Mouse (Mus musculus) hematopoietic stem cell, adult 5-6 weeks (primary cell): ENCODE data around the gene Rsu1. TPM values are rescaled to one million over a fixed set of nuclear protein-coding genes. Genes with fewer than 3 reads are reported as not detected.

Experiments
- ATAC-seq, 2 experiments: fragments of 125-278 bp in 1 of 2; replicated peaks in 1 of 2; 2 replicates each; pipeline ENCODE4 v1.8.0; 2016 to 2017; ENCODE audit warnings: inconsistent platforms in 2 of 2, mild to moderate bottlenecking in 2 of 2, moderate number of reproducible peaks in 2 of 2, low read depth in 1 of 2, moderate TSS enrichment in 1 of 2; ENCODE audit not compliant: low FRiP score in 2 of 2, poor library complexity in 2 of 2, severe bottlenecking in 2 of 2, insufficient read depth in 1 of 2, low TSS enrichment in 1 of 2
- total RNA-seq: library from RNA; stranded (forward); fragments of 172-1452, 232-1000 nt; gene quantifications from 2 replicates; pipeline ENCODE4 v1.2.3, GENCODE M21; 2017

Gene Rsu1
- total RNA-seq, 1 experiment from 2014 or later, result 140 TPM

GRCm38 (mm10) chr2:13181899-13182298 is 89.3 kb downstream of the Rsu1 start:
- peak; percentile 32 to 66; a peak in 1 of 4 replicates for ATAC-seq

- no peak for ATAC-seq
Measured at GRCm38 (mm10) chr2:13177698-13178395, 93.4 kb downstream of the Rsu1 start.

- no peak for ATAC-seq
Measured at GRCm38 (mm10) chr2:13176304-13176620, 95.0 kb downstream of the Rsu1 start.

GRCm38 (mm10) chr2:13175536-13176303 is 95.5 kb downstream of the Rsu1 start:
- ATAC-seq, result no peak

DNA sequence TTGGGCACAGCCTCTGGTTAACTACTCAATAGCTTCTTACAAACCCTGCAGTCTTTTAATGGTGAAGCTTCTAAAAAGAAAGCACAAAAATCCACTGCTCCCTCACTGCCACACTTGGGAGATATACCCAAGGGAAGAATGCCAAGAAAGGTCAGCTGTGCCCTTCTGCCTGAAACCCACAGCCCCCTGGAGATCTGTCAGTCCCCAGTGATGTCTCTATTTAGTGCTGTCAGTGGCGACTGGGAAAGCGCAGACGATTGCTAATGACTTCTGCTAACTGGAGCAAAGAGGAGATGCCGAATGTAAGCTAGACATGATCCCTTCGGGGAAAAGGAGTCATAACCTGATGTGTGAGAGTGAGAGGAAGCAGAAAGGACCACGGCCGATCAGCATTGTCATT is 96.8 kb downstream of the Rsu1 start:
- no peak for ATAC-seq

DNA sequence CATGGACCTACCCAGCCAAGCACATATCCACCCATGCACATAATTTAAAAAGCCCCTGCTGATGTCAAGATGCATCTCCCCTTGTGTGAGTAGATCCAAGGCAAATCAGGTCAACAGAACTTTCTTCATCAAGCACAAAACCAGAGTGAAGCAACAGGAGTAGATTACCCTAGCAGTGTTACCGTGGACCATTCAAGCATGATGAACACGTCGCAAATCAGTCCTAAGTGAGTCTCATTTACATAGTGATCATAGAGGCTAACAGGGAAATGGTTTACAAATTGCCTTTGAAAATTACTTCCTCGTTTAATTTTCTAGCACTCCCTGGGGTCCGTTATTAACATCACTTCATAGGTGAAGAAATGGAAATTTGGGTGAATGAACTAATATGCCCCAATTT is 100.6 kb downstream of the Rsu1 start:
- no peak for ATAC-seq

GRCm38 (mm10) chr2:13169962-13170361 is 101.3 kb downstream of the Rsu1 start:
- no peak for ATAC-seq

GRCm38 (mm10) chr2:13169158-13169890 is 101.9 kb downstream of the Rsu1 start:
- ATAC-seq, result peak; percentile 29 to 56; a peak in 2 of 4 replicates

DNA sequence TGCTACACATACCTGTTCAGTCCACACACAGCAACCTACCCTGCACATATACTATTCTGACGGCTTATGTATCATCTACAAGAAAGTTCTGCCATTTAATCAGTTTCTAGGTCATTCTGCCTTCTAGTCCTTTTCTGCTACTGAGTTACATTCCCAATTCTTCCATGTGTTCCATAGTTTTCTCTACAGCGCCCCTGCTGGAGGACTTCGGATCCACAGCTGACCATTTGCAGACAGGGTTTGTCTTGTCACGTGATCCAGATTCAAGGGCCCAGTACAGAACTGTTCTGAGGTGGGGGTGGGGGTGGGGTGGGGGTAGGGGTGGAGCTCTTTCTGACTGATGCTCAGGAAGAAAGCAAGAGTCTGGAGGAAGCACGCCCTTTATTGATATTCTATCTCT is 102.5 kb downstream of the Rsu1 start:
- ATAC-seq, result no peak

- no peak for ATAC-seq
Measured at GRCm38 (mm10) chr2:13161717-13162116, 109.5 kb downstream of the Rsu1 start.

DNA sequence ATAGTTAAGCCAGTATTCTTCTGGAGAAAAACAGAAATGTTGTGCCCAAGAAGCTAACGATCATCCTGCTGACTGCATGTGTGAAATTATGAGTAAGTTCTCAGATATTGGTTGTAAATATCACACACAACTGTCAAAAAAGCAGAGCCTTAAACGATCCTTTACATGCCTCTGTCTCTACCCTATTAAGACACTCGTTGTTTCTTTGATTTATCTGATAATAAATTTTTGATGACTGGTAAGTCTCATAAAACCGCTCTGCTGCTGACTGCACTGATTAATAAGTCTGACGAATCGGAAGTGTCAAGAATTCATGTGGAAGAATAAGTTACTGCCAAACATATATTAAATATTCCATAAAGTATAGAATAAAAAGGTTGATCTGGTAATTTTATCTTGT is 126.0 kb downstream of the Rsu1 start:
- ATAC-seq, result no peak

GRCm38 (mm10) chr2:13134890-13135289 is 136.3 kb downstream of the Rsu1 start:
- no peak for ATAC-seq

- ATAC-seq, result no peak
Measured at GRCm38 (mm10) chr2:13132841-13133240, 138.4 kb downstream of the Rsu1 start.

- ATAC-seq, result no peak
Measured at GRCm38 (mm10) chr2:13132406-13132805, 138.8 kb downstream of the Rsu1 start.

- no peak for ATAC-seq
Measured at GRCm38 (mm10) chr2:13129859-13130258, 141.4 kb downstream of the Rsu1 start.

- ATAC-seq, result no peak
Measured at GRCm38 (mm10) chr2:13129337-13129736, 141.9 kb downstream of the Rsu1 start.

- no peak for ATAC-seq
Measured at GRCm38 (mm10) chr2:13120461-13120860, 150.8 kb downstream of the Rsu1 start.

DNA sequence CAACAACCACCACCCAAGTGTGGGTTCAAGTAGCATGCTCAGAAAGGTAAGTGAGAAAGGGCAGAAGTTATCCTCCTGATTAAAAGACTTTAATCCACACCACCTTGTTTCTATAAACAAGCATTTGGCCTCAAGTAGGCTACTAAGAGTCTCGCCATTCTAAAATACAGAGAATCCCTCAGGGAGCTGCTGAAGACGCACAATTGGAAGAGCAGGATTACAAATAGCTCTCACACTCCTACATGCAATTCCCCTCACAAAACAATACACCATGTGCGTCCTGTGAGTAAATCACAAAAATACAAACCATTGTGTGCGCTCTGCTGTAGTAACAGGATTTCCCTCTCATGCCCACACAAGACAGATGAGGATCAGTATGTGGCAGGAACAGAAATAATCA is 153.3 kb downstream of the Rsu1 start:
- ATAC-seq, result no peak
